Mouse (Mus musculus): ENCODE measurements around the gene Klf3. TPM values are rescaled to one million over a fixed set of nuclear protein-coding genes. Genes with fewer than 3 reads are reported as not detected.

The Klf3 gene
- 10 to 100 TPM; 25.7 to 27.3 TPM for total RNA-seq (2021)

- intact Hi-C loops (cut with DNase I) = no loop called here
- peak; percentile 58 to 96 for DNase-seq (ENCODE audit: extremely low spot score in 1 of 2, low spot score in 2 of 2)
These were observed at the start of gene Klf3 for GRCm38 (mm10) chr5:64802795-64803719. TSS of gene Klf3 (plus strand) at chr5:64803388.

GRCm38 (mm10) chr5:64762295-64762694, 40.9 kb upstream of the Klf3 start:
- no peak for DNase-seq (ENCODE audit: extremely low spot score in 1 of 2, low spot score in 2 of 2)
- intact Hi-C loops (cut with DNase I) = no loop called here

DNA sequence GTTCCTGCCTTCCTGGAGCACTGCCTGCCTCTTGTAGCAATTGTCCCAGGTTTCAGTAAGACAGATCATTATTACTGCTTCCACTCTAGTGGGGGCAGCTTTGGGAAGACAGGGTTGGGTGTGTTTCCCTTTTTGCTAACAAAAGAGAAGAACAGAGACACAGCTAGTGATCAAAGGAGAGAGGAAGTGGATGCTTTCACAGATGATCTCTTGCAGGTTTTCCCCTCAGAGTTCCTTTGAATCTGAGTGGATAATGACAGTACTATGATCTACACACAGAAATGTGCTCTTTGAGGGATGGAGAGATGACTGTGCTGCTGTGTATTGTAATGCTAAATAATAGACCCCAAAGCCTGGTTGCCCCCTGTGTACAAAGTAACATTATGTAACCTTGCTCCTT, 38.7 kb upstream of the Klf3 start:
- intact Hi-C loops (cut with DNase I) = no loop called here
- DNase-seq (ENCODE audit: extremely low spot score in 1 of 2, low spot score in 2 of 2) = no peak

- intact Hi-C loops (cut with DNase I) = no loop called here
- no peak for DNase-seq (ENCODE audit: extremely low spot score in 1 of 2, low spot score in 2 of 2)
These were observed 37.4 kb upstream of the Klf3 start for GRCm38 (mm10) chr5:64765765-64766164.

DNA sequence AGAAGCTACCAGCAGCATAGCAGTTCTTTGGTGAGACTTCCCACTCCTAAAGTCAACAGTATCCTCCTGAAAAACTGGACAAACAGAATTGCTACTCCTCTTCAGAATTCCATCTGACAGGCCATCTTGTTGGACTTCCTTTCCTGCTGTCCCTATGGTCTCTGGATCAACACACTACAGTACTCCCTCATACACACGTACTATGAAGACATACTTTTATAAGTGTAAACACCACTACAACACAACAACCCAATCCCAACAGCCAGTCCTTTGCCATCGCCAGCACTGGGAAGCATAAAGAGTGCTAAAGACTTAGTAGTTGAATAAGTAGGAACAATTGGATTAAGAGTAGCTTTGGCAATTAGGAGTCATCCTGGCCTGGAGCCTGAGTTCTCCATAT, 36.6 kb upstream of the Klf3 start:
- intact Hi-C loops (cut with DNase I) = no loop called here
- no peak for DNase-seq (ENCODE audit: extremely low spot score in 1 of 2, low spot score in 2 of 2)

- intact Hi-C loops (cut with DNase I) = no loop called here
- no peak for DNase-seq (ENCODE audit: extremely low spot score in 1 of 2, low spot score in 2 of 2)
These were observed 31.6 kb upstream of the Klf3 start for GRCm38 (mm10) chr5:64771619-64772018.

- no peak for DNase-seq (ENCODE audit: extremely low spot score in 1 of 2, low spot score in 2 of 2)
- intact Hi-C loops (cut with DNase I) = no loop called here
These were observed 25.0 kb upstream of the Klf3 start for GRCm38 (mm10) chr5:64778211-64778610.

DNA sequence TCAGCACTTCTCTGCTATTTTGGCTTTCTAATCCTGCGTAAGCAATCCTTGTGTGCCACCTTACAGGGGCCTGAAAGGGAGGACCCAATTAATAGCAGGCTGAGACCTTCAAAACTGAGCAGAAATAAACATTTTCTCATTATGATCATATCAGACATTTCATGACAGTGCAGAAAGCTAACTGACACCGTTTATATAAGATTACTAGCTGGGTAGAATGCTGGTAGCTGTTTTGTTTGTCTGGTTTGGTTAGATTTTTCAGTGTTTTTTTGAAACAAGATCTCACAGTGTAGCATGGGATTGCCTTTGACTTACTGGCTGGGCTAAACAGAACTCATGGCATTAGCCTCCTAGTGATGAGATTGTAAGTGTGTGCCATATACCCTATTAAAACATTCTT, 23.9 kb upstream of the Klf3 start:
- intact Hi-C loops (cut with DNase I) = no loop called here
- DNase-seq (ENCODE audit: extremely low spot score in 1 of 2, low spot score in 2 of 2) = no peak

- intact Hi-C loops (cut with DNase I) = no loop called here
- peak in 1 of 2 experiments; percentile 36 for DNase-seq (ENCODE audit: extremely low spot score in 1 of 2, low spot score in 2 of 2)
These were observed 22.4 kb upstream of the Klf3 start for GRCm38 (mm10) chr5:64780778-64781177.

- intact Hi-C loops (cut with DNase I) = no loop called here
- no peak for DNase-seq (ENCODE audit: extremely low spot score in 1 of 2, low spot score in 2 of 2)
These were observed 15.0 kb upstream of the Klf3 start for GRCm38 (mm10) chr5:64788175-64788574.

GRCm38 (mm10) chr5:64798209-64798608, 5.0 kb upstream of the Klf3 start:
- intact Hi-C loops (cut with DNase I) = no loop called here
- no peak for DNase-seq (ENCODE audit: extremely low spot score in 1 of 2, low spot score in 2 of 2)

- no peak for DNase-seq (ENCODE audit: extremely low spot score in 1 of 2, low spot score in 2 of 2)
- intact Hi-C loops (cut with DNase I) = no loop called here
These were observed 1.6 kb upstream of the Klf3 start for GRCm38 (mm10) chr5:64801545-64801944.

- intact Hi-C loops (cut with DNase I) = no loop called here
- no peak for DNase-seq (ENCODE audit: extremely low spot score in 1 of 2, low spot score in 2 of 2)
These were observed 1.0 kb upstream of the Klf3 start for GRCm38 (mm10) chr5:64802143-64802542.

DNA sequence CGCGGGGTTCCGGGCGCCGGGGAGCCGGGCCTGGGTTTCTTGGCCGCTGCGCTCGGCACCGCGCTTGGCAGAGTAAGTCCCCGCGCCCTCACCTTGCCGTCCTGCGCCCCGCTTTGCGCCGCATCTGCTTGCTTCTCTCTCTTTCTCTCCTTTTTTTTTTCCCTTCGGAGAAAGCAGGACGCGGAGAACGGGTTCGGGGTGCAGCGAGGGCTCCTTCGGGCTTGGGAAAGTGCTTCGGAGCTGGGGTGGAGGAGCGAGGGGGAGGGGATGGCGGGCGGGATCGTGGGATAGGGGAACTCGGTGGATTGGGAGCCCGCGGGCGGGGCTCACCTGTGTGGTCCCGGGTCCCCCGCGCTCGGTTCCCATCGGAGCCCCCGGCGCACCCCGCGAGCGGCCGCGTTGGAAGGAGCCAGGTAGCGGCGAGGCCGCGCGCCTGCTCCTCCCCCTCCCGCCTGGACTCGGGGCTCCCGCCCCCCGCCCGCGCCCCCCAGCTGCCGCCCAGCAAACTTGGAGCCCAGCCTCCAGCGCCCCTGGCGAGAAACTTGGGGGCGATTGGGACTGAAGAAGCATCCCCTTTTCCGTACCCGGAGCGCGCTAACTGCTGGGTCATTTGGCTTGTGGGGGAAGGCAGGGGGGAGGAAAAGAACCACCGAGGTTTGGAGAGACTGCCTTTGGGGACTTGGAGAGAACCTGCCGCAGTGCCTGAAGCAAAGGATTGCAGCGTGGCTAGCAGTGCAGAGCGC, 703 bp downstream of the Klf3 start:
- intact Hi-C loops (cut with DNase I) = no loop called here
- peak in 1 of 2 experiments; percentile 75 for DNase-seq (ENCODE audit: extremely low spot score in 1 of 2, low spot score in 2 of 2)

- intact Hi-C loops (cut with DNase I) = no loop called here
- DNase-seq (ENCODE audit: extremely low spot score in 1 of 2, low spot score in 2 of 2) = no peak
These were observed 2.1 kb downstream of the Klf3 start for GRCm38 (mm10) chr5:64805131-64805872.

DNA sequence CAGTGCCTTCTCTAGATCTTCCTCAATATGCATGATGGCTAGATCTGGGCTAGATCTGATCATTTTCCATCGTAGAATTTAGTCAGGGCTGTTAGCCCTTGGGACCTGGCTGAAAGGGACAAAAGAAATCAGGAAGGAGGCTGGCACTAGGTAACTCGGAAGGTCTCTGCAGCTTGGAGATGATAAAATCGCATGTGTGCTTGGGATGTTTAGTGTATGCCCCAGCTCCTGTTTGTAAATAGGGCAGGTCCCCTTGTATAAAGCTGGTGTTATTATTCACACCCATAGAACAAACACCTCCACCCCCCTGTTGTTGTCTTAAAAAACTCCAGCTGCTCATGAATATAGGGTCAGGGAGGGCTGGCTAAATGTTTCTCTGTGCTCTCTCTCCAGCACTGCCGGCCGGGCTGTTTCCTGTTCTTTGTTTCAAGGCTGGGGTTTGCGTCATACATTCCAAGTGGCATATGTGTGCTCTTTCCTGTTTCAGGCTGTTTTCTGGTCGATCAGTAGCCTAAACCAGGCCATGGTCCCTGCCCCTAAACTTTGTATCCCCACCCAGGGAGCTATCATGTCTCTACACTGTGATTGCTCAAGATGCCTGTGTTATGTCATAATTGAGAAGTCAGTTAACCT, 2.8 kb downstream of the Klf3 start:
- intact Hi-C loops (cut with DNase I) = no loop called here
- DNase-seq (ENCODE audit: extremely low spot score in 1 of 2, low spot score in 2 of 2) = peak in 1 of 2 experiments; percentile 81

DNA sequence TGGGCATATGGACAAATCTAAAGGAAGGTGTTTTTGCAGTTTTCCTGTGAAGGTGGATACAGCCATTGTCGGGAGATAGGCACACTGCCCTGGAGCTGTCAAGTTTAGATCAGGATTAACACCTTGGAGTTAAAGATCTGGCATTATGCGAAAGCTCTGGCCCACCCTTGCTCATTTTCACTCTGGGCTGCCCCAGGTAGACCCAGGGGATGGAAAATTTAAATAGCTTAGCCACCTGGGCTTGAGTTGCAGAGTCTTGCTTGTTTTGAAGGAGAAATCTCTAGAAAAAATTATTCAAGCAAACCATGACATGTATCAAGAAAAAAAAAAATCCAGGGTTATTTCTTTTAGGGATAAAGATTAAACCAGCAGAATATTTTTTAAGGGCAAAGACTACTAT, 3.4 kb downstream of the Klf3 start:
- no peak for DNase-seq (ENCODE audit: extremely low spot score in 1 of 2, low spot score in 2 of 2)
- intact Hi-C loops (cut with DNase I) = no loop called here

DNA sequence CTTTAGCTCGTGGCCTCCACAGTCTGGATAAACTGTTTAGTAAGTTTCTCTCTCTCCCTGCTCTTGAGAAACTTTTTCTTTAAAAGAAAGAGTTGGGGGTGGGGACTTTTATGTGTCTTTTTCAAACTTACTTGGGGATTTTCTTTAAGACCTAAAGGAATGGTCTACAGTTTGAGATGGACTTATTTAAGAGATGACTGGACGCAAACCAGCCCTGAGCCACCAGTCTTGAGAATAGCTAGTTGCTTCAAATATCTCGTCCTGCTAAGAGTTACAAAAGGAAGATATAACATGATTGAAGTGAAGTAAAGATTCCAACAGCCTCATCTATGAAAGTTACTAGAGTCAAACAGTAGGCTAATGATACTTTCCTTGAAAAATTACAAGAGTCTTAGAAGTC, 4.0 kb downstream of the Klf3 start:
- no peak for DNase-seq (ENCODE audit: extremely low spot score in 1 of 2, low spot score in 2 of 2)
- intact Hi-C loops (cut with DNase I) = no loop called here

DNA sequence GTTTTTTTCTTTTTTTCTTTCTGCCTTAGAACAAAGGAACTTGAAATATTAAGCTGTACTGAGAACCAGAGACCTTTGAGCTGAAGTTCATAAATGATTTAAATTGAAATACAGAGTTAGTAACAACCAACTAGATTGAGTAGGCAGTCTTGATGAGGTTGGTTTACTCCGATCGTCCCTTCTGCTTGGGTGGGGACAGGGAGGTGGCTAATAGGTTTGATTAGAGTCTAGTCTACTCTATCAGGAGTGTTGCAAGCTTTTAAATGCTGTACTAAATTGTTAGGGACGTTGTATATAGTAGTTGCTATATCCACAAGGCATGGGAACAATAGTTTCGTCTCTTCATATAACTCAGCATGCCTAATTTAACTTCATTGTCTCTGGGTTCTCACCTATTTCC, 4.4 kb downstream of the Klf3 start:
- DNase-seq (ENCODE audit: extremely low spot score in 1 of 2, low spot score in 2 of 2) = no peak
- intact Hi-C loops (cut with DNase I) = no loop called here

Measured in left cerebral cortex, postnatal 10 days (tissue).